Mouse (Mus musculus) limb, embryonic 10.5 days (tissue): ENCODE data around the gene Adipoq. TPM values are rescaled to one million over a fixed set of nuclear protein-coding genes. Genes with fewer than 3 reads are reported as not detected.

Experiments used
- DNase-seq: peaks from one replicate; pipeline ENCODE4 v3.0.0-alpha.2; 2017; ENCODE audit warnings: low spot score
- H3K27ac ChIP-seq: fragments of 300-500 bp; sonication (generic); 2 replicates; pipeline ENCODE4 v1.5.1; 2016; ENCODE audit warnings: mild to moderate bottlenecking
- H3K27me3 ChIP-seq: fragments of 300-500 bp; sonication (generic); 2 replicates; pipeline ENCODE4 v1.6.1; 2016; ENCODE audit warnings: low read depth, mild to moderate bottlenecking; ENCODE audit not compliant: poor library complexity, severe bottlenecking
- H3K36me3 ChIP-seq: fragments of 300-500 bp; sonication (generic); 2 replicates; pipeline ENCODE4 v1.6.1; 2016; ENCODE audit warnings: mild to moderate bottlenecking, moderate library complexity
- H3K4me1 ChIP-seq: fragments of 300-500 bp; sonication (generic); 2 replicates; pipeline ENCODE4 v1.6.1; 2016
- H3K4me3 ChIP-seq: fragments of 300-500 bp; sonication (generic); 2 replicates; pipeline ENCODE4 v1.5.1; 2016; ENCODE audit warnings: mild to moderate bottlenecking, moderate library complexity
- H3K9me3 ChIP-seq: fragments of 300-500 bp; sonication (generic); replicated peaks from 2 replicates; pipeline ENCODE4 v1.6.1; 2016; ENCODE audit warnings: mild to moderate bottlenecking
- WGBS: fragments of 180-500 bp; shearing (Covaris S2); methylation state at CpG from one replicate; pipeline ENCODE4 v1.1.7; 2016; 5-methylcytosine and 5-hydroxymethylcytosine counted together
- polyA plus RNA-seq: library from polyadenylated mRNA; unstranded; fragments of >200 nt; fragmentation: Nextera tagmentation; extraction: Ambion mirVana; gene quantifications from 2 replicates; pipeline ENCODE4 v1.2.1, GENCODE M21; 2016

Adipoq gene
- polyA plus RNA-seq, 1 experiment from 2014 or later = not detected

- Histone ChIP-seq H3K9me3 (no peaks in the 10 kb centered on the region), H3K4me1 (peaks cover 16% of the 10 kb centered on the region), H3K4me3 (peak overlapping the region; percentile 81), H3K27me3 (no peaks in the 10 kb centered on the region), H3K27ac (peak overlapping the region; percentile 97), H3K36me3 (peaks cover 28% of the 10 kb centered on the region)
- WGBS = 0% methylated on average over 4 of the region's 4 CpGs
- no peak for DNase-seq
Observed at GRCm38 (mm10) chr16:23127311-23127672, 19.0 kb upstream of the Adipoq start.

- WGBS = under 1% methylated on average over 51 of the region's 51 CpGs
- Histone ChIP-seq H3K9me3 (no peaks in the 10 kb centered on the region), H3K27me3 (no peaks in the 10 kb centered on the region), H3K4me3 (peak within 1 kb of the TSS; percentile 81), H3K27ac (peak within 1 kb of the TSS; percentile 97), H3K4me1 (peaks cover 16% of the 10 kb centered on the region), H3K36me3 (peaks cover 23% of the 10 kb centered on the region)
- peak; percentile 95 for DNase-seq
Observed at GRCm38 (mm10) chr16:23127673-23128375, 18.5 kb upstream of the Adipoq start, which contains the start of gene Rfc4. Gene Rfc4, minus strand, starts transcription at chr16:23127737.

DNA sequence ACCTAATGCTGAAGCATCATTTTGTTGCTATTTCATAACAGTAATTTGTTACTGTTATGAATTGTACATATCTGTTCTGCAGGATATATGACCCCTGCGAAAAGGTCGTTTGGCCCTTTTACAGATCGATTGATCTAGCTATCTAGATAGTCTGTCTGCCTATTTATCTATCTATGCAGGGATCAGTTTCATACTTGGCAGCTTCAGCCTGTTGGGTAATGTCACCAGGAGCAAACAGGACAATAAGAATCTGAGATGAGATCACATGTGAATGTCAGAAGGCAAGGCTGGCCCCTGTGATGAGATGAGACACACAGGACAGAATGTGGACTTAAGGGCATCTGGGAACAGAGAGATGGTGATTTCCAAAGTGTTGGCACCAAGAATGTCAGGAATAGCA, 16.0 kb upstream of the Adipoq start:
- no peak overlapping the region for H3K27ac ChIP-seq
- DNase-seq = no peak
- H3K9me3 ChIP-seq = no peaks in the 10 kb centered on the region
- peaks cover 16% of the 10 kb centered on the region for H3K4me1 ChIP-seq
- H3K36me3 ChIP-seq = peaks cover 2% of the 10 kb centered on the region; the same call in 1 of the 2 replicates
- no peak overlapping the region for H3K4me3 ChIP-seq
- 88% methylated on average over 3 of the region's 3 CpGs for WGBS
- no peaks in the 10 kb centered on the region for H3K27me3 ChIP-seq

GRCm38 (mm10) chr16:23132336-23132735, 14.0 kb upstream of the Adipoq start:
- Histone ChIP-seq H3K9me3 (no peaks in the 10 kb centered on the region), H3K4me1 (peaks cover 10% of the 10 kb centered on the region), H3K27me3 (no peaks in the 10 kb centered on the region), H3K4me3 (no peak overlapping the region), H3K27ac (no peak overlapping the region), H3K36me3 (no peaks in the 10 kb centered on the region)
- no peak for DNase-seq
- 94% methylated on average over 1 of the region's 1 CpGs for WGBS

GRCm38 (mm10) chr16:23135421-23136149, 10.8 kb upstream of the Adipoq start:
- WGBS = 23% methylated on average over 11 of the region's 11 CpGs
- DNase-seq = no peak

DNA sequence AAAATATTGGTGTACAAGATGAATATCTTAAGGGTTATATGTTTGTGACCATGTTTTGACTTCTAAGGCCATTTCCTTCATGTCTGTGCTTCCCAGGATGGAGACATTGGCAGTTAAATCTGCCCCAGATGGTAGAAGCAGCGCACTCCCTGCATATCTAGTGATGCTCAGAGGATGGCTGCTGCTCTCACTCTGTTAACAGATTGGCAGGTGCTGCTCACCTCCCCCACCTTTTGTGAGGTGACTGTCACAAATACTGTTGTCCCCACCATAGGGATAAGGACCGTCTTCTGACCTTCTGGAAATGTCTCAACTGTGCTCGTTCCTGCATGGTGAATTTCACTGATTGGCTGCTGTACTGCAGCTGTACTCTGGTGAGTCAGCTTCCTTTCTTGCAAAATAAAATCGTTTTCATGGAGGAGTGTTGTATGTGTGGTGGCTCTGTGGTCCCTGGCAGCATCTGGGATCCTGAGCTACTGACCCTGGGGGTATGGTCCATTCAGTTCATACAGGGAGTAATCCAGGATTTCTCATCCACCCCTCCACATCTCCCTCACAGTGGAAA, 9.8 kb upstream of the Adipoq start:
- 74% methylated on average over 4 of the region's 4 CpGs for WGBS
- Histone ChIP-seq H3K27ac (no peak overlapping the region), H3K9me3 (no peaks in the 10 kb centered on the region)

More at GRCm38 (mm10) chr16:23135421-23136149, 10.8 kb upstream of the Adipoq start:
- no peaks in the 10 kb centered on the region for H3K27me3 ChIP-seq
- no peaks in the 10 kb centered on the region for H3K9me3 ChIP-seq
- H3K4me3 ChIP-seq = no peak overlapping the region
- H3K4me1 ChIP-seq = no peaks in the 10 kb centered on the region
- H3K27ac ChIP-seq = no peak overlapping the region
- H3K36me3 ChIP-seq = no peaks in the 10 kb centered on the region

GRCm38 (mm10) chr16:23140911-23141310, 5.4 kb upstream of the Adipoq start:
- Histone ChIP-seq H3K9me3 (no peaks in the 10 kb centered on the region), H3K4me3 (no peak overlapping the region), H3K27me3 (no peaks in the 10 kb centered on the region), H3K4me1 (no peaks in the 10 kb centered on the region), H3K27ac (no peak overlapping the region), H3K36me3 (no peaks in the 10 kb centered on the region)
- no peak for DNase-seq
- 94% methylated on average over 3 of the region's 3 CpGs for WGBS

More for the DNA sequence above, 9.8 kb upstream of the Adipoq start:
- Histone ChIP-seq H3K4me3 (no peak overlapping the region), H3K27me3 (no peaks in the 10 kb centered on the region), H3K36me3 (no peaks in the 10 kb centered on the region), H3K4me1 (no peaks in the 10 kb centered on the region)
- DNase-seq = no peak

DNA sequence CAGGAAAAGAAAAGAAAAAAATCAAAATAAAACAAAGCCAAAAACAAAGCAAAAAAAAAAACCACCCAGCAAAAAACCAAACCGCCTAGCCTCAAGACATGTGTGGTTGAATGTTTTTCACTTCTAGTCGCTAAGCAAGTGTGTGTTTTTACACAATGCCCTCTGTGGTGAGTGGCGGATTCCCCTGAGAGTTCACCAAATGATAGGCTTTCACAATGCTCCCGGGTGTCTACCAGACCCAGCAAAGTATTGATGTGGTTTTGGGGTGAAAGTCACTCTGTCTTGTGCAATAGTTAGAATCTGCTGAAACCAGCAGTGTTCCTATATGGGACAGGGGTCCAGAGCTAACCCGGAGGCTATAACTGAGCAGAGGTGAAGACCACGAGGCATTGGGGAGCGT, 2.0 kb upstream of the Adipoq start:
- no peaks in the 10 kb centered on the region for H3K9me3 ChIP-seq

GRCm38 (mm10) chr16:23145211-23145610, 1.1 kb upstream of the Adipoq start:
- H3K36me3 ChIP-seq = no peaks in the 10 kb centered on the region
- H3K9me3 ChIP-seq = no peaks in the 10 kb centered on the region
- DNase-seq = no peak
- H3K4me3 ChIP-seq = no peak overlapping the region
- no peak overlapping the region for H3K27ac ChIP-seq
- WGBS = 88% methylated on average over 5 of the region's 5 CpGs
- no peaks in the 10 kb centered on the region for H3K27me3 ChIP-seq
- H3K4me1 ChIP-seq = no peaks in the 10 kb centered on the region

More for the DNA sequence above, 2.0 kb upstream of the Adipoq start:
- Histone ChIP-seq H3K27ac (no peak overlapping the region), H3K4me3 (no peak overlapping the region), H3K4me1 (no peaks in the 10 kb centered on the region), H3K36me3 (no peaks in the 10 kb centered on the region), H3K27me3 (no peaks in the 10 kb centered on the region)
- no peak for DNase-seq
- 92% methylated on average over 7 of the region's 7 CpGs for WGBS

GRCm38 (mm10) chr16:23148936-23149335, 2.6 kb downstream of the Adipoq start:
- Histone ChIP-seq H3K36me3 (no peaks in the 10 kb centered on the region), H3K4me1 (no peaks in the 10 kb centered on the region), H3K9me3 (no peaks in the 10 kb centered on the region), H3K4me3 (no peak overlapping the region), H3K27ac (no peak overlapping the region), H3K27me3 (no peaks in the 10 kb centered on the region)
- DNase-seq = no peak
- WGBS = 65% methylated on average over 2 of the region's 2 CpGs

- Histone ChIP-seq H3K9me3 (no peaks in the 10 kb centered on the region), H3K27ac (no peak overlapping the region), H3K4me1 (no peaks in the 10 kb centered on the region), H3K27me3 (no peaks in the 10 kb centered on the region), H3K36me3 (no peaks in the 10 kb centered on the region), H3K4me3 (no peak overlapping the region)
- no peak for DNase-seq
- 84% methylated on average over 8 of the region's 8 CpGs for WGBS
Observed at GRCm38 (mm10) chr16:23149396-23149795, 3.1 kb downstream of the Adipoq start.

- Histone ChIP-seq H3K27ac (no peak overlapping the region), H3K9me3 (no peaks in the 10 kb centered on the region), H3K4me3 (no peak overlapping the region), H3K27me3 (no peaks in the 10 kb centered on the region), H3K4me1 (no peaks in the 10 kb centered on the region), H3K36me3 (no peaks in the 10 kb centered on the region)
- 39% methylated on average over 2 of the region's 2 CpGs for WGBS
- no peak for DNase-seq
Observed at GRCm38 (mm10) chr16:23151423-23151822, 5.1 kb downstream of the Adipoq start.

GRCm38 (mm10) chr16:23154261-23154660, 7.9 kb downstream of the Adipoq start:
- DNase-seq = no peak

More at GRCm38 (mm10) chr16:23154261-23154660, 7.9 kb downstream of the Adipoq start:
- Histone ChIP-seq H3K9me3 (no peaks in the 10 kb centered on the region), H3K4me1 (no peaks in the 10 kb centered on the region), H3K36me3 (no peaks in the 10 kb centered on the region), H3K27ac (no peak overlapping the region), H3K27me3 (no peaks in the 10 kb centered on the region), H3K4me3 (no peak overlapping the region)
- whole genome bisulfite sequencing = 84% methylated on average over 5 of the region's 5 CpGs
